Mouse (Mus musculus) spleen, adult 12 weeks (tissue): ENCODE measurements around the gene Olfr287.

ENCODE experiments used
- DNase-seq: peaks from one replicate; pipeline ENCODE4 v3.0.0; 2022; ENCODE audit warnings: low spot score

Olfr287 gene

GRCm38 (mm10) chr15:98220877-98221276 lies at the start of gene Olfr287, which contains the start of gene Gm44579:
TSS of gene Olfr287 (minus strand) at chr15:98221056.
TSS of gene Gm44579 (minus strand) at chr15:98220977.
- no peak for DNase-seq

- DNase-seq = no peak
Measured at GRCm38 (mm10) chr15:98257776-98258175, 36.9 kb upstream of the Olfr287 start.

GRCm38 (mm10) chr15:98257193-98257592 lies 36.3 kb upstream of the Olfr287 start, which contains the start of gene H1fnt:
TSS of gene H1fnt (minus strand) at chr15:98257293.
- no peak for DNase-seq

- no peak for DNase-seq
Measured at GRCm38 (mm10) chr15:98256271-98256670, 35.4 kb upstream of the Olfr287 start.

DNA sequence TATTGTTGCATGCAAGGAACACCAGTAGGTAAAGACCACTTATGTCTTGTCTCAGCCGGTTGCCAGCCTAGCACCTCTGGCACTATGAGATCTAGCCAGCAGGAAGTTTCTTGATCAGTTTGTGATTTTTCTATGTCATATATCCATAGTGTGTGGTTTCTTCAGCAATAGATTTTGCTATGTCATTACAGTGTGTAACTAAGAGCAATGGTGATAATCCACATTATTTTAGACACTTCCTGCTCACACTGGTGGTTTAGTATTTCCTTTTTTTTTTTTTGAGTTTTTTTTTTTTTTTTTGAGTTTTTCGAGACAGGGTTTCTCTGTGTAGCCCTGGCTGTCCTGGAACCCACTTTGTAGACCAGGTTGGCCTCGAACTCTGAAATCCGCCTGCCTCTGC lies 14.6 kb upstream of the Olfr287 start:
- DNase-seq = no peak

- no peak for DNase-seq
Measured at GRCm38 (mm10) chr15:98234350-98234749, 13.5 kb upstream of the Olfr287 start, which contains the start of gene Olfr286. TSS of gene Olfr286 (minus strand) at chr15:98234450.

DNA sequence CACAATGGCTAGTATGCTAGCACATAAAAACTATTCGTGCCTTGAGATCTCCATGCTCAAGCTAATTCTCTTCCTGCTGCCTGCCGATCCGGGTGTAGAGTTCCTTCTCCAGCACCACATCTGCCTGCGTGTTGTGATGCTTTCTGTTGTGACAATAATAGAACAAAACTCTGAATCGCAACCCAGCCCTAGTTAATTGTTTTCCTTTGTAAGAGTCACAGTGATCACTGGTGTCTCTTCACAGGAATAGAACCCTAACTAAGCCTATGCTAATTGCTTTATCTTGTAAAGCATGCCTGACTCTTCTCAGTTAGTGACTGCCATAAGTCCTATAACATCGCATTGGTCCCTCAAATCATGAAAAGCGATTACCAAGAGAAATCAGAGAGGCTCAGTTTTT lies 5.2 kb upstream of the Olfr287 start:
- no peak for DNase-seq

- no peak for DNase-seq
Measured at GRCm38 (mm10) chr15:98225610-98226009, 4.8 kb upstream of the Olfr287 start.

DNA sequence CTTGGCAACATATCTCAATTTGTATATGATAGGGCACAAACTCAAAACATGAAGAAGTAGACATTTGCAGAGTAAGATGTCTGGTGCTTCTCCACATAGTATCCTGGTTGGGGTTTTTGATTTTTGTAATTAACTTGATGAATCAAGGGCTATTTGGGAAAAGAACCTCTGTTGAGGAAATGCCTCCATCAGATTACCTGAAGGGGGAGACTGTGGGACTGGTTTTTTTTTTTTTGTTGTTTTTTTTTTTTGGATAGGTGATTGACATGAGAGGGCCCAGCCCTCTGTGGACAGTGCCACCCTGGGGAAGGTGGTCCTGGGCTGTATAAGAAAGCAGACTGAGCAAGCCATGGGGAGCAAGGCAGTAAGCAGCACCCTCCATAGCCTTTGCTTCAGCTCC lies 1.5 kb upstream of the Olfr287 start:
- no peak for DNase-seq

DNA sequence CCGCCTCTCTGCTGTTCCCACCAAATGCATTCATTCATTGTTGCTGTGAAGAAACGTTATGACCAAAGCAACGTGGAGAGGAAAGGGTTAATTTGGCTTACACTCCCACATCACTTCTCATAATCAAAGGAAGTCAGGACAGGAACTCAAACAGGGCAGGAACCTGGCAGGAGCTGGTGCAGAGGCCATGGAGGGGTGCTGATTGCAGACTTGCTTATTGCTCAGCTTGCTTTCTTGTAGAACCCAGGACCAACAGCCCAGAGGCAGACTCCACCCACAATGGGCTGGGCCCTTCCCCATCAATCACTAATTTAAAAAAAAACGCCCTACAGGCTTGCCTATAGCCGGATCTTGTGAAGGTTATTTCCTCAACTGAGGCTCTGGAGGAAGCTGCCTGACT lies 6.7 kb downstream of the Olfr287 start:
- DNase-seq = no peak

DNA sequence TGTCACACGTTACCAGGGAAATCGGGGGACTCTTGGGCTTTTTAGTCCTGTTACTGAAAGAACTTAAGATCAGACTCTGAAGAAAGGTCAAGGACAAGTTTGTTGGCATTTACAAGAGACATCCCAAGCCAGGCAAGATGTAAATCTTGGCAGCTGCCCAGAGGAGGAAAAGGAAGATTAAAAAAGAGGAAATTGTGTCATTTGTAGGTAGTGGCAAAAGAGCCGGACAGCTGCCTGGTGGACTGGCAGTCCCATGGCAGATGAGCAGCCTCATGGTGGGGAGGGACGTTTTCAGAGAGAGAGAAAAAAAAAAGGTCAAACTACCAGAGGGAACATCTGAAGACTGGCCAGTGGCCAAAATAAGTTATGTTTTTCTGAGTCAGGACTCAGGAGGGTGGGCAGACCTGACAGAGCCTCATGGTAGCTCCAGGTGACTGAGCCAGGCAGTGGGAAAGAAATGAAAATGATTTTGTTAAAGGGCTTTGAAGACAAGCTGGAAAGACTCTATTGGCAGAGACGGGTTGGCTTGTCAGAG lies 7.5 kb downstream of the Olfr287 start:
- no peak for DNase-seq

GRCm38 (mm10) chr15:98209676-98210075 lies 11.2 kb downstream of the Olfr287 start:
- no peak for DNase-seq

GRCm38 (mm10) chr15:98195442-98195841 lies 25.4 kb downstream of the Olfr287 start, which contains the start of gene Olfr288:
TSS of gene Olfr288 (minus strand) at chr15:98195542.
- DNase-seq = no peak

- no peak for DNase-seq
Measured at GRCm38 (mm10) chr15:98184456-98184855, 36.4 kb downstream of the Olfr287 start.

GRCm38 (mm10) chr15:98181856-98182570 lies 38.8 kb downstream of the Olfr287 start:
- DNase-seq = no peak

- DNase-seq = peak; percentile 66
Measured at GRCm38 (mm10) chr15:98181132-98181711, 39.6 kb downstream of the Olfr287 start.

DNA sequence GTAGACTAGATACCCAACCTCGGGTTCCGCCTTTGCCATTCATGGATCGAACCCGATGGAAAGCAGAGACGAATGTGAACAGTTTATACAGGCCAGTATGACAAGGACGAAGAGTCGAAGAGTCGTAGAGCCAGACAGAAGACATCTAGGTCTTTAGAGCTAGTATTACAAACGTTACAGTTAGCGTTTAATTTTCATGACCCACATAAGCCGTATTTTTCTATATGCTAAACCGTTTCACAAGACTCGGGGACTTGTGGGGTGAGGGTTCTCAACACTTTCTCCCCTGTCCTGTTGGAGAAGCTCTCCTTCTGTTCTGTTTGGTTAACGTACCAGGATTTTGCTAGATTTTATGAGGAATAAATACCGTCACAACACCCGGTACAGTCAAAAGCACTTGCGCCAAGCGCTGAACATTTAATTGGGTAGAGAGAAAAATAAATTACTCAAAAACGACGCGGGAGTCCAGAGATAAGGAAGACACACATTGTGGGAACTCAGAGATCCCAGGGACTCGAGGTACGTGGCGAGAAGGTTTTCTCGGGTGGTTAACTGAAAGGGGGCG lies 40.2 kb downstream of the Olfr287 start:
- DNase-seq = no peak

- no peak for DNase-seq
Measured at GRCm38 (mm10) chr15:98177320-98177719, 43.5 kb downstream of the Olfr287 start.

DNA sequence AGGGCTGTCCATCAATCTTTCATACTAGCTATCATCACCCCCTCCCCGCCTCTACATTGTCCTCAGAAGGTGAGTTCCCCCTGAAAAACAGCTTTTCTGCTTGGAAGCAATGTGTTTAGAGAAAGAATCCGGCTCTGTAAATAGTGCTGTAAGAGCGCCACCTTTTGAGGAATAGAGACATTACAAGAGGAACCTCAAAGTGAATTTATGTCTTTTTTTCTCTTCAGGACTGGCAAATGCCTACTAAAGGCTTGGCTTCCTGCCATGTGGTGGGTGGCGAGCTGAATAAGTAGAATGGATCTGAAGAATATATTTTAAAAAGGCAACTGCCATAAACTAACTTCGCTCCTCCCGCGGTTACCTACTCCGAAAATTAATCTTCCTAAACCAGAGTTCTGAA lies 47.0 kb downstream of the Olfr287 start:
- no peak for DNase-seq

GRCm38 (mm10) chr15:98172113-98172512 lies 48.7 kb downstream of the Olfr287 start:
- DNase-seq = no peak

GRCm38 (mm10) chr15:98170917-98171316 lies 49.9 kb downstream of the Olfr287 start:
- DNase-seq = no peak

DNA sequence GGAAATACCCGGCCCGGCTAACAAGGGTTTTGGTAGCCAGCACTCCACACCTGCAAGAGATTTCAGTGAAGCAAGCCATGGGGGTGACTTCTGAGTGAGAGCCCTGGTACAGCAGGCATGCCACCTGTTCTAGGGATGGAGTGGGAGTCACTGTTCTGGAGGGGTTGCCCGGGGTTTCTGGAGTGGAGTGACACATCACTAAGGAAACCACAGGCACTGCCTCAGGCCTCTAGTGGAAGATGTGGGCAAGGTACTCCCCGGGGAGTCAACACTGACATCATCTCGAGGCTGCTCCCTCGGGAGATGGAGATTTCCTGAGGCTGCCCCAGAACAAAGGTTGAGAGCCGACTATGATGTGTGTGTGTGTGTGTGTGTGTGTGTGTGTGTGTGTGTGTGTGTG lies 50.5 kb downstream of the Olfr287 start:
- DNase-seq = no peak

DNA sequence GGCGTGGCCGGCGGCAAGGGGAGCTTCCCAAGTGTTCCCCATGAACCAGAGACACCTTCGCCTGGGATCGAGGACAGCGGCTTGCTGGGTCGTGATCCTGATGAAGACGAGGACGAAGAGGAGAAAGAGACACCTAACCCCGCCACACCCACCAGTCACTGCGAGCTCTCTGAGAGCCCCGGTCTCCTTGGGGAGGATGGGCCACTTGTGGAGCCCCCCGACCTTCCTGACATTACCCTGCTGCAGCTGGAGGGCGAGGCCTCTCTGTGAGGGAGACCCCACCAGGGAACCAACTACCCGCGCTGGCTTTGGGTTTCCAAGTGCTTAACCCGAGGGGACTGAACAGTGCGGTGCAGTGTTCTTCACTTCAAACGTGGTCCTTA lies 52.2 kb downstream of the Olfr287 start:
- no peak for DNase-seq
